Mouse (Mus musculus): ENCODE measurements around the gene Gm20865. TPM values are rescaled to one million over a fixed set of nuclear protein-coding genes. Genes with fewer than 3 reads are reported as not detected.

The Gm20865 gene
- polyA plus RNA-seq (2012; ENCODE audit: low replicate concordance) = not detected in 2 replicates

GRCm38 (mm10) chrY:21241275-21241674 is at the start of gene Gm20865:
TSS of gene Gm20865 (plus strand) at chrY:21241575.

Other genes starting within 250 kb of the Gm20865 start
- not detected in 2 replicates for gene Gm29866, start 247.9 kb upstream of the Gm20865 start, polyA plus RNA-seq (2012; ENCODE audit: low replicate concordance)
- not detected in 2 replicates for gene Gm20909, start 77.0 kb upstream of the Gm20865 start, polyA plus RNA-seq (2012; ENCODE audit: low replicate concordance)

Measured in leukemia stem cell, adult 10-12 weeks (primary cell).